Comparison of ENCODE assay signal across 8 mouse cellular contexts in genomic region chr2:5431309-5431708, GRCm38 (mm10).
DNase-seq lines count a peak whose midpoint lies in the region; ATAC-seq lines count a peak whose summit lies in the region.

No protein-coding gene starts in this region.

- no peak overlapping the region for H3K4me3 ChIP-seq in neural tube, embryonic 11.5 days (ENCODE audit: low read depth, low read length)
- no peak overlapping the region for H3K4me3 ChIP-seq in neural tube, embryonic 15.5 days (replicated peaks)

- no peak for ATAC-seq in neural tube, embryonic 11.5 days (ENCODE audit: insufficient read depth, low FRiP score, low TSS enrichment)
- ATAC-seq in neural tube, embryonic 15.5 days (ENCODE audit: low FRiP score), result no peak
- peak; percentile 80 for ATAC-seq in erythroblast, adult 5-6 weeks (replicated peaks; ENCODE audit: low FRiP score, poor library complexity, severe bottlenecking)

- 56% methylated on average over 2 of the region's 2 CpGs for WGBS in neural tube, embryonic 11.5 days
- WGBS in neural tube, embryonic 15.5 days, result 65% methylated on average over 2 of the region's 2 CpGs

- H3K27me3 ChIP-seq in neural tube, embryonic 11.5 days (ENCODE audit: control insufficient read depth, insufficient read depth, low read length), result no peaks in the 10 kb centered on the region
- no peaks in the 10 kb centered on the region for H3K27me3 ChIP-seq in neural tube, embryonic 15.5 days (replicated peaks)

- H3K4me2 ChIP-seq in neural tube, embryonic 11.5 days (ENCODE audit: low read depth), result no peak overlapping the region
- no peak overlapping the region for H3K4me2 ChIP-seq in neural tube, embryonic 15.5 days

- H3K9me3 ChIP-seq in neural tube, embryonic 11.5 days (ENCODE audit: control insufficient read depth, low read length), result no peaks in the 10 kb centered on the region
- no peaks in the 10 kb centered on the region for H3K9me3 ChIP-seq in neural tube, embryonic 15.5 days (replicated peaks)

- DNase-seq in cerebellum, postnatal 10 days, result peak; percentile 36 to 48
- no peak for DNase-seq in cerebellum, adult 11-12 months
- DNase-seq in neural tube, embryonic 11.5 days (ENCODE audit: low spot score), result peak; percentile 40
- DNase-seq in thymus, postnatal 0 days (ENCODE audit: low spot score), result peak; percentile 60
- no peak for DNase-seq in ovary, adult 18-20 months (ENCODE audit: low spot score)
- DNase-seq in cerebellum, adult 11 months, result no peak

- H3K4me1 ChIP-seq in neural tube, embryonic 11.5 days (ENCODE audit: control insufficient read depth, insufficient read depth, low read length), result no peaks in the 10 kb centered on the region
- H3K4me1 ChIP-seq in neural tube, embryonic 15.5 days, result peaks cover 1% of the 10 kb centered on the region; the same call in 1 of the 2 replicates

- H3K27ac ChIP-seq in neural tube, embryonic 11.5 days (ENCODE audit: low read depth, low read length), result no peak overlapping the region
- no peak overlapping the region for H3K27ac ChIP-seq in neural tube, embryonic 15.5 days (replicated peaks)

- H3K36me3 ChIP-seq in neural tube, embryonic 11.5 days (ENCODE audit: control insufficient read depth, insufficient read depth, low read length), result no peaks in the 10 kb centered on the region
- H3K36me3 ChIP-seq in neural tube, embryonic 15.5 days, result no peaks in the 10 kb centered on the region

- no peak overlapping the region for H3K9ac ChIP-seq in neural tube, embryonic 11.5 days (ENCODE audit: low read length)
- no peak overlapping the region for H3K9ac ChIP-seq in neural tube, embryonic 15.5 days (replicated peaks)

Comparison
In these comparisons a context has a peak if more than half of its experiments do, and no peak if none do; other contexts are left out.
1. DNase-seq: peak in cerebellum, postnatal 10 days (2 of 2), neural tube, embryonic 11.5 days (single experiment) and thymus, postnatal 0 days (single experiment); none in cerebellum, adult 11-12 months (single experiment), ovary, adult 18-20 months (single experiment) and cerebellum, adult 11 months (single experiment).